Mouse (Mus musculus): ENCODE measurements around the gene Rnf4.
A peak's percentile ranks its signal among the peaks of the same experiment; 100 is the strongest.

Rnf4 gene

DNA sequence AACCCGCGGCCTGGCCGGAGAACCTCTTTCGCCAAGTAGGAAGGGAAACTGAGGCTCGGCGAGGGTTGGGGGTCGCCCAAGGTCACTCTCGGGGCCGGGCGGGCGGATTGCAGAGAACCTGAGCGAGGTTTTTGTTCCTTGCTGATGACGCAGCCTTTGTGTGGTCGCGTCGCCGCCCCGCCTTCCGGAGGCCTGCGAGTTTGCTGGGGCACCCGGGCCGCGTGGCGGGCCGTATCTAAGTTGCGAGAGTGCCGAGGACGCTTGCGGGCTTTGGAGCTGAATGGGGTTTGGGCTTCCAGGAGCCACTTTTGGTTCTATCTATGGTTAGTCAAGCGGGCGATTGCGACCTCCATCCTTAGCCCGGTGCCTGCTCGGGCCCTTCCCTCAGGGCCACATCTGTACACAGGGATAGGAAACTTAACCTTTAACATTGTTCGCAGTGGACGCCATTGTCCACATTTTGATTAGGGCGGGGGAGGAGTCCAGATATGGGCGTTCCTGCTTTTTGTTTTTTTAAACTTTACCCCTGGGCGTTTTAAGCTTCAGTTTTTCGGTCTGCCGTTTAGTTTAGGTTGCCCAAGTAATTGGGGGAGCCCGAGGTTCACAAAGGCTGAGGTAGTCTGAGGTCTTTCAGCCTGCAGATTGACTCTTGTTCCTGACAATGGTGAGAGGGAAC, 824 bp downstream of the Rnf4 start:
- peak; percentile 76 for DNase-seq

- no peak for DNase-seq
Measured at GRCm38 (mm10) chr5:34340246-34340645, 4.2 kb downstream of the Rnf4 start.

GRCm38 (mm10) chr5:34352084-34352631, 16.1 kb downstream of the Rnf4 start:
- DNase-seq = no peak

DNA sequence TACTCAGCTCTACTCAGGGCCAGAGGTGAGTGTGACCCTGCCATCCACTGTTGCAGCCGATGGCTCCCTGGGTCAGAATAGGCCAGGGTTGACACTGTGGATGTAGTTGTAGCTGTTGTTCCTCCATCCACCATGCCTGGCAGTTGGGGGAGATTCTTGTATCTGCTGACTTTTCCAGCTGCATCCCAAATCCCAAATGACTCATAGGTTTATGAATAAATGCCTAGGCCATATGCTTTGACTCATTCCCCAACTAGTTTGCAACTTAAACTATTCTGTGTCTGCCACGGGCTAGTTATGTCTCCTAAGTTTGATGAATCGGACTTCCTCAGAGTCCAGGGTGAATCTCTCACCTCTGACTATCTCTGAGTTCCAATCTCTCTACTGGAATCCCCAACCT, 24.2 kb downstream of the Rnf4 start:
- DNase-seq = no peak

- no peak for DNase-seq
Measured at GRCm38 (mm10) chr5:34363115-34363514, 27.0 kb downstream of the Rnf4 start.

- no peak for DNase-seq
Measured at GRCm38 (mm10) chr5:34368551-34369290, 32.6 kb downstream of the Rnf4 start.

DNA sequence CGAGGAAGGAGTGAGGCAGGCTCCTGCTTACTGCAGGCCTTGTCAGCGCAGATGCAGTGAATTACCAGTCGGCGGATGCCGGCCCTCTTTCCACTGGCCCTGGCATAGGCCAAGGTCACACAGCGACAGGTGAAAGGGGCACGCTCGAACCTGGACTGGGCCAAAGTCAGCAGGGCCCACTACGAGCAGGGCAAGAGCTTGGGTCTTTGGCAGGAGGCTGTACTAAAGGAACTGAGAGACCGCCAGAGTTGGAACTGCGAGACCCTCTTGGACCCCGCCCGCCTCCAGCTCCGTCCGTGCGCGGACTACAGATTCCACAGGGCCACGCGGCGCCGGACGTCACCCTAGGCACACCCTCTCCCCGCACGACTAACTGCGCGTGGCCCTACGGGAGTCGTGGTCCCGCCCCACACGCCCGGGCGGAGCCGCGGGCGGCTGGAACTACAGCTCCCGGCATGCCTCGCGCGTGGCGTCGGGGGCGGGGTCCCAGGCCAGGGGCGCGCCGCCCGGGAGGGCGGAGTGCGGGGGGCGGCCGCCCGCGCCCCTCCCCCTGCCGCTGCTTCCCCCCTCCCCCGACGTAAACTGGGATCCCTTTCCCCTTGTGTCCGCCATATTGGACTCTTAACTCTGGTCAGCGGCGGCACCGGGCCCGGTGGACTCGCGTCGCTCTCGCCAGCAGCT, 33.4 kb downstream of the Rnf4 start, which contains the start of gene Fam193a:
Gene Fam193a (plus strand): TSS at position 593 of the 681 bp plus-strand sequence.
- DNase-seq = peak; percentile 99

DNA sequence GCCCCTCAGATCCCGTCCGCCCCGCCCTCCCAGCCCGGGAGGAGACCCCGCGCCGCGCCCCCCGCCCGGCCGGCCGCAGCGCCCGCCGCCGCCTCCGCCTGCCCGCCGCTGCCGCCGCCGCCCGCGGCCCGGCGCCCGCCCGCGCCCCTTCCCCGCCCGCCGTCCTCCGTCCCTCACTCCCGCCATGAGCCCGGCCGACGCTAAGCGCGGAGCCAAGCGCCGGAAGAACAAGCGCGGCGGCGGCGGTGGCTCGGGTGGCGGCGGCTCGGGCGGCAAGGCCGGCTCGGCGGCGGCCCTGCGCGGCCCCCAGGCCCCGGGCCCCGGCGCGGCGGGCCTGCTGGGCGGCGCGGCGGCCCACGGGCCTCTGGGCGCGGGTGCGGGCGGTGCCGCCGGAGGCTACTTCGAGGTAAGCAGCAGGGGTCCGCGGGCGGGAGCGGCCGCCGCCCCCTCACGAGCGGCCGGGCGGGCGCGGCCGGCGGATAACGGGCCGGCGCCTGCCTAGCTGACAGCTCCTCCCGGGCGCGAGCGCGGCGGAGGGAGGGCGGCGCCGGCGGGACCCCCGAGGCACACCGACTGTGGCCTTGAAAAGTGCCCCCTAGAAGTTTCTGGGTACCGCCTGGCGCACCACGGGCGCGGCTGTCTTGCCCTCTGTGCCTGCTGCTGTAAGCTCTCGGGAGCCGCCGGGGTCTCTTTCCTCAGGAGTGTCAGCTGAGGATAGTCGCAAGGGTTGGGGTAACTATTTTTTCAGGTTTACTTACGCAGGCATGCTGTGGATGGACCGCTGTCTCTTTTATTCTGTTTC, 34.1 kb downstream of the Rnf4 start:
- DNase-seq = peak; percentile 58

GRCm38 (mm10) chr5:34370840-34371239, 34.8 kb downstream of the Rnf4 start:
- no peak for DNase-seq

DNA sequence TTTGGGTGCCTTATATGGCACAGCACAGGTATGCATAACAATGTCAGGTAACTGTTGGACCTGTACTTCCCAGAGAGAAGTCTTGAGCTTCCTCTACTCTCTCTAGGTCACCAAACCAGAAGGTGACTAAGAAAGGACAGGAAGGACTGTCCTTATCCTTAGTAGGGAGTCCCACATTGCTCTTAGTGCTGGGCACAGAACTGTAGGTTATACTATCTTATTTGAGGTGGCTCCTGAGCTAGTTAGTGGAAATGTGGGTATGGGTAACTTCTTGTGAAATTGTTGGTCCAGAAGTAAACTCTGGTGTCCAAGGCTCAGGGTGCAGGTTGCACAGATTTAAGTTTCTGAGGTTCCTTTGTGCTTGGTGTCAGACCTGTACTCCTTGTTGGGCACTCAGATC, 36.1 kb downstream of the Rnf4 start:
- DNase-seq = no peak

GRCm38 (mm10) chr5:34372541-34372940, 36.5 kb downstream of the Rnf4 start:
- no peak for DNase-seq

DNA sequence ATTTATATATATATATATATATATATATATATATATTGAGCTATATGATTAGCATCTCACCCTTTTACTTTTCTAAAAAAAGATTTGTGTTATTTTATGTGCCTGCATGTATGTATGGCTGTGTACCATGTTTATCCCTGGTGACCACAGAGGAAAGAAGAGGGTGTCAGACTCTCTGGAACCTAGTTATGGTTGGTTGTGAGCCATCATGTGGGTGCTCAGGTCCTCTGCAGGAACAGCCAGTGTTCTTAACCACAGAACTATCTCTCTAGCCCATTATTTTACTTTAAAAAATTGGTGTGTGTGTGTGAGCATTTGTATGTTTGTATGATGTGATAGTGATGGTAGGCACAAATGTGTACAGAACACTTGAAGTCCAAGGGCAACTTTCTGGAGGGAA, 42.7 kb downstream of the Rnf4 start:
- DNase-seq = no peak

DNA sequence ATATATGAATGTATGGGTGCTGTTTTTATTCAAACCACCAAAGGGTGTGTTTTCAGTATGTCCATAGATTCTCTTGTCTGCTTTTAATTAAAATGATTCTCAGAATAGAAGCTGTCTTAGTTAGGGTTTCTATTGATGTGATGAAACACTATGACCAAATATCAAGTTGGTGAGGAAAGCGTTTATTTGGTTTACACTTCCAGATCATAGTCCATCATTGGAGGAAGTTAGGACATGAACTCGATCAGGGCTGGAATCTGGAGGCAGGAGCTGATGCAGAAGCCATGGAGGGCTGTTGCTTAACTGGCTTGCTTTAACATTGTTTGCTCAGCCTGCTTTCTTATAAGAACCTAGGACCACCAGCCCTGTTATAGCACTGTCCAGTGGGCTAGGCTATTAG, 45.6 kb downstream of the Rnf4 start:
- no peak for DNase-seq

- DNase-seq = no peak
Measured at GRCm38 (mm10) chr5:34385616-34386015, 49.5 kb downstream of the Rnf4 start.

- no peak for DNase-seq
Measured at GRCm38 (mm10) chr5:34386744-34387143, 50.7 kb downstream of the Rnf4 start.

DNA sequence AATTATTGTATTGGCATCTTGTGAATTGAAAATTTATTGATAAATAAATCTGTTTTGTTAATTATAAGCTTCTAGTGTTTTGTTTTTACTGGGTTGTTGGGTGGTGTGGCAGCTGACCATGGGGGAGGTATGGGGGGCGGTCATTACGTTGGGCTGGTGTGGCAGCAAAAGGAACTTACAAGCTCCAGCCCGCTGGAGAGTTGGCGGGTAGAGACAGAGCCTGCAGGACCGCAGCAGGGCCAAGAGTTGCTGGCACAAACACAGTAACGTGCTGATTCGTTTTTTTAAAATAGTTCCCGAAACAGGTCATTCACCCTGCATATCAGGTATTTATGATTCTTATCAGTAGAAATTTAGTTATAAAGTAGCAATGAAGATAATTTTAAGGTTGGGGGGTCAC, 57.2 kb downstream of the Rnf4 start:
- DNase-seq = no peak

DNA sequence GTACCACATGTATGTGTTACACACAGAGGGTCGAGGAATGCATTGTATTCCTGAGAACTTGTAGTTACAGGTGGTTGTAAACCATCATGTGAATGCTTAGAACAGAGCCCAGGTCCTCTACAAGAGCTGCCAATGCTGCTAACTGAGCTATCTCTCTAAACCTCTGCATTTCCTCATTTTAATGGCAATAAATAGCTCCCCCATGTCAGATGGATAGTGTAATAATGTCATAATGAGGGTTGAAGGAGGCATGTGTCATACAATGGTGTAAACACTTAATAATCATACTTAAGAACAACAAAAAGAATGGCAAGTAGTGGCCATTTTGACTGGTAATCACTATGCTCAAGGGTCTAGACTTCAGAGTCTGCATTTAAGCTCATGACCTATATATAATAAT, 59.3 kb downstream of the Rnf4 start:
- no peak for DNase-seq

DNA sequence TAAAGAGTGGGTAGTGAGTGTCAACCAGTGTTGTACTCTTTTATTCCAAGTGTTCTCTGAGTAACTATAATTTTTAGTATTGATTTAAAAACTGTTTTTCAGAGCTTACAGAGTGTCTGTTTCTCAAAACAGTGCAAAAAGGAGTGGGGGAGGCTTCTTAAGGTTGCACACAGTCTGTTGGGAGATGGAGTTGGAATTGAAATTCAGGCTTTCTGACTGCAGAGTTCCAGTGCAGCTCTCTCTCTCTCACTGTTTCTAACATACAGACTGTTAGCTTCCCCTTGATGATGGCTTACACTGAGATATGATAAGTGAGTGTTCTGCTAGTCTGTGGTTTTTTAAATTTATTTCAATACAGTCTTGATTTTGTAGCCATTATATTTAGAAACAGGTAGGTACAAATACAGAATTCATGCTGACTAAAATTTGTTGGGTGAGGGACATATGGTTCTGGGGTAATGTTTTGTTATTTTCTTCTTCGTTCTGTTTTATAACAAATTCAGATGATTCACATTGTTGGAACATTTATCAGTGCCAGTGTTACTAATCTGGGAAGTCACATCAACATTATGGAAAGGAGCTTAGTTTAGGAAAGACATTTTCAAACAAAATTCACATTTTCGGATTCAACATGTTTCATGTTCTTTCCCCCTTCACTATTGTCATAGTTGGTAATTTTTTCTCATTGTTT, 59.9 kb downstream of the Rnf4 start:
- no peak for DNase-seq

- DNase-seq = no peak
Measured at GRCm38 (mm10) chr5:34397866-34398265, 61.8 kb downstream of the Rnf4 start.

DNA sequence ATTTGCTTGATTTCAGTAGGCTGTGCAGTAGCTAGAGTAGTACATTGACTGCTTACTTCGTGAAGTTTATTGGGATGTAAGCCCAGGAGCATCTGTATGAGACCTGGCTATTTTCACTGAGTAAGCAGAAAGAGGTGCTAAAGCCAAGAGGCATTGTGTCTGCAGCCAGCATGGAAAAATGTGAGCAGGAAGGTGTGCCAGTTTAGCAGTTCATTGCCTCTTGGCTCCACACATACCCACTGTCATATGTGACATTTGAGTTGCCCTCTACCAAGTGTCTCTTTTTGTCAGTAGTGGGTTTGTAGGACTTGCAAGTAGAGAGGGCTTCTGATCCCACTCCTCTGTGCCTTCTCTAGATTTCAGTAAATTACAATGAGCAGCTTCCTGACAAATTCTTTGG, 62.2 kb downstream of the Rnf4 start:
- no peak for DNase-seq

Data from kidney, postnatal 10 days (tissue).